Comparison of ENCODE assay signal across 8 mouse cellular contexts in genomic region chr6:32710208-32710607, GRCm38 (mm10).
DNase-seq lines count a peak whose midpoint lies in the region; ATAC-seq and TF ChIP-seq lines count a peak whose summit lies in the region.

No protein-coding gene starts in this region.

- no peak overlapping the region for H3K9ac ChIP-seq in forebrain, embryonic 12.5 days
- H3K9ac ChIP-seq in kidney, embryonic 14.5 days (ENCODE audit: low read depth, low read length): no peak overlapping the region

- TF ChIP-seq POLR2A in myocyte (IDR thresholded peaks at IDR 0.05; ENCODE audit: insufficient read length, low read depth): no peak

- peak; percentile 36 to 48 for DNase-seq in layer of hippocampus, postnatal 10 days (ENCODE audit: low spot score in 2 of 2)
- no peak for DNase-seq in layer of hippocampus, adult 18-20 months (ENCODE audit: low spot score in 2 of 2)
- DNase-seq in ZHBTc4 (ENCODE audit: low read depth, low spot score): peak; percentile 77

- no peak overlapping the region for H3ac ChIP-seq in myocyte (ENCODE audit: control insufficient read depth, insufficient read length)

- no peak overlapping the region for H3K4me2 ChIP-seq in forebrain, embryonic 12.5 days
- H3K4me2 ChIP-seq in kidney, embryonic 14.5 days (replicated peaks; ENCODE audit: low read depth, low read length): no peak overlapping the region
- no peak overlapping the region for H3K4me2 ChIP-seq in myocyte (ENCODE audit: low read depth)

- H3K36me3 ChIP-seq in forebrain, embryonic 12.5 days (replicated peaks): no peaks in the 10 kb centered on the region
- no peaks in the 10 kb centered on the region for H3K36me3 ChIP-seq in kidney, embryonic 14.5 days (ENCODE audit: control insufficient read depth, insufficient read depth, low read length)
- H3K36me3 ChIP-seq in myocyte (ENCODE audit: control insufficient read depth, insufficient read depth): no peaks in the 10 kb centered on the region

- ATAC-seq in forebrain, embryonic 12.5 days (ENCODE audit: low FRiP score): peak; percentile 68; the same call in 1 of the 2 replicates
- ATAC-seq in kidney, embryonic 14.5 days (ENCODE audit: low FRiP score, low TSS enrichment): peak; percentile 81
- no peak for ATAC-seq in erythroblast, adult 5-6 weeks (replicated peaks; ENCODE audit: low FRiP score, poor library complexity, severe bottlenecking)
- ATAC-seq in cerebellum, adult (ENCODE audit: insufficient number of reproducible peaks, low FRiP score, low TSS enrichment): no peak

- peaks cover 10% of the 10 kb centered on the region for H3K4me1 ChIP-seq in forebrain, embryonic 12.5 days
- no peaks in the 10 kb centered on the region for H3K4me1 ChIP-seq in kidney, embryonic 14.5 days (ENCODE audit: control insufficient read depth, insufficient read depth, low read length)

- no peak overlapping the region for H3K27ac ChIP-seq in forebrain, embryonic 12.5 days
- no peak overlapping the region for H3K27ac ChIP-seq in kidney, embryonic 14.5 days (ENCODE audit: low read depth, low read length)

- H3K27me3 ChIP-seq in forebrain, embryonic 12.5 days: no peaks in the 10 kb centered on the region
- H3K27me3 ChIP-seq in kidney, embryonic 14.5 days (ENCODE audit: control insufficient read depth, insufficient read depth, low read length): no peaks in the 10 kb centered on the region
- H3K27me3 ChIP-seq in myocyte (ENCODE audit: control insufficient read depth, insufficient read depth, insufficient read length): no peaks in the 10 kb centered on the region

- H3K79me2 ChIP-seq in myocyte (ENCODE audit: control insufficient read depth, insufficient read depth): no peaks in the 10 kb centered on the region

- 6% methylated on average over 10 of the region's 10 CpGs for WGBS in forebrain, embryonic 12.5 days
- 9% methylated on average over 10 of the region's 10 CpGs for WGBS in kidney, embryonic 14.5 days

- H3K9me3 ChIP-seq in forebrain, embryonic 12.5 days: no peaks in the 10 kb centered on the region
- no peaks in the 10 kb centered on the region for H3K9me3 ChIP-seq in kidney, embryonic 14.5 days (ENCODE audit: control insufficient read depth, low read length)

- no peak overlapping the region for H3K4me3 ChIP-seq in forebrain, embryonic 12.5 days (replicated peaks)
- H3K4me3 ChIP-seq in kidney, embryonic 14.5 days (ENCODE audit: low read length): no peak overlapping the region
- H3K4me3 ChIP-seq in myocyte: no peak overlapping the region

TF ChIP-seq in myocyte, 11 proteins besides CTCF, POLR2A, EP300 and RAD21:
- TF ChIP-seq MYOD1 (IDR thresholded peaks at IDR 0.05; ENCODE audit: control insufficient read depth in 1 of 3, insufficient read length in 2 of 3, low read depth in 2 of 3) (no peak), TCF12 (IDR thresholded peaks at IDR 0.05; ENCODE audit: insufficient read depth, poor library complexity, severe bottlenecking) (no peak), MAX (IDR thresholded peaks at IDR 0.05; ENCODE audit: low read depth) (no peak), MYOG (IDR thresholded peaks at IDR 0.05; ENCODE audit: control insufficient read depth in 1 of 3, insufficient read depth in 1 of 3, insufficient read length in 2 of 3, low read depth in 2 of 3) (peak in 1 of 3 experiments; percentile 8), POLR2AphosphoS2 (IDR thresholded peaks at IDR 0.05; ENCODE audit: insufficient read length, low read depth) (no peak), CEBPB (IDR thresholded peaks at IDR 0.05; ENCODE audit: insufficient read depth, poor library complexity, severe bottlenecking) (no peak), REST (IDR thresholded peaks at IDR 0.05; ENCODE audit: insufficient read depth, insufficient read length) (peak; percentile 98)

Comparison
In these comparisons a context has a peak if more than half of its experiments do, and no peak if none do; other contexts are left out.
1. DNase-seq: peak in layer of hippocampus, postnatal 10 days (2 of 2) and ZHBTc4 (single experiment); none in layer of hippocampus, adult 18-20 months (0 of 2).
2. ATAC-seq: peak in forebrain, embryonic 12.5 days (single experiment) and kidney, embryonic 14.5 days (single experiment); none in erythroblast, adult 5-6 weeks (single experiment) and cerebellum, adult (single experiment).